Mouse (Mus musculus) lung, embryonic 16.5 days (tissue): ENCODE data around the gene Gm17018. TPM values are rescaled to one million over a fixed set of nuclear protein-coding genes. Genes with fewer than 3 reads are reported as not detected.

Experiments
- ATAC-seq: fragments of 200-750 bp; cut with Nextera tagmentation; 2 replicates; pipeline ENCODE4 v1.8.0; 2017; ENCODE audit warnings: low read depth, mild to moderate bottlenecking, moderate library complexity
- H3K27ac ChIP-seq: fragments of 300-500 bp; sonication (generic); 2 replicates; pipeline ENCODE4 v1.5.1; 2014; ENCODE audit warnings: mild to moderate bottlenecking, control low read depth, low read length
- H3K27me3 ChIP-seq: fragments of 300-500 bp; sonication (generic); 2 replicates; pipeline ENCODE4 v1.6.1; 2014; ENCODE audit warnings: low read depth, low read length, mixed read lengths; ENCODE audit not compliant: control insufficient read depth, insufficient read depth
- H3K36me3 ChIP-seq: fragments of 300-500 bp; sonication (generic); 2 replicates; pipeline ENCODE4 v1.6.1; 2014; ENCODE audit warnings: low read length; ENCODE audit not compliant: control insufficient read depth, insufficient read depth
- H3K4me1 ChIP-seq: fragments of 300-500 bp; sonication (generic); replicated peaks from 2 replicates; pipeline ENCODE4 v1.6.1; 2014; ENCODE audit warnings: low read length, mixed read lengths; ENCODE audit not compliant: control insufficient read depth, insufficient read depth
- H3K4me2 ChIP-seq: fragments of 300-500 bp; sonication (generic); 2 replicates; pipeline ENCODE4 v1.6.1; 2014; ENCODE audit warnings: low read depth, low read length, control low read depth
- H3K4me3 ChIP-seq: fragments of 300-500 bp; sonication (generic); 2 replicates; pipeline ENCODE4 v1.5.1; 2014; ENCODE audit warnings: mild to moderate bottlenecking, low read length, control low read depth
- H3K9ac ChIP-seq: fragments of 300-500 bp; sonication (generic); 2 replicates; pipeline ENCODE4 v1.6.1; 2014; ENCODE audit warnings: low read length, control low read depth
- H3K9me3 ChIP-seq: fragments of 300-500 bp; sonication (generic); 2 replicates; pipeline ENCODE4 v1.6.1; 2016; ENCODE audit warnings: low read length; ENCODE audit not compliant: control insufficient read depth
- WGBS: fragments of 180-500 bp; shearing (Covaris S2); extraction: QIAGEN DNeasy Blood & Tissue Kit; methylation state at CpG from one replicate; pipeline ENCODE4 v1.1.7; 2014; 5-methylcytosine and 5-hydroxymethylcytosine counted together
- polyA plus RNA-seq: library from polyadenylated mRNA; unstranded; fragments of >200 nt; fragmentation: Nextera tagmentation; extraction: Ambion mirVana; gene quantifications from 2 replicates; pipeline ENCODE4 v1.2.1, GENCODE M21; 2015

The Gm17018 gene
- polyA plus RNA-seq, 1 experiment from 2014 or later, result 60.5 TPM

- Histone ChIP-seq H3K9ac (no peak overlapping the region), H3K4me1 (peaks cover 8% of the 10 kb centered on the region), H3K9me3 (no peaks in the 10 kb centered on the region), H3K4me3 (no peak overlapping the region), H3K36me3 (no peaks in the 10 kb centered on the region), H3K27ac (no peak overlapping the region), H3K27me3 (no peaks in the 10 kb centered on the region), H3K4me2 (no peak overlapping the region)
- 79% methylated on average over 5 of the region's 5 CpGs for WGBS
- ATAC-seq, result no peak
Observed at GRCm38 (mm10) chr19:45610823-45611222, 50.4 kb downstream of the Gm17018 start.

GRCm38 (mm10) chr19:45614375-45614774 lies 54.0 kb downstream of the Gm17018 start:
- H3K4me3 ChIP-seq, result no peak overlapping the region
- no peak overlapping the region for H3K4me2 ChIP-seq
- no peaks in the 10 kb centered on the region for H3K36me3 ChIP-seq
- 63% methylated on average over 8 of the region's 8 CpGs for WGBS
- no peak overlapping the region for H3K9ac ChIP-seq
- no peak overlapping the region for H3K27ac ChIP-seq
- ATAC-seq, result no peak; the same call in 1 of the 2 replicates
- no peaks in the 10 kb centered on the region for H3K27me3 ChIP-seq
- peaks cover 13% of the 10 kb centered on the region for H3K4me1 ChIP-seq
- H3K9me3 ChIP-seq, result no peaks in the 10 kb centered on the region

- H3K9ac ChIP-seq, result no peak overlapping the region
- peaks cover 13% of the 10 kb centered on the region for H3K4me1 ChIP-seq
- no peak overlapping the region for H3K27ac ChIP-seq
- no peaks in the 10 kb centered on the region for H3K36me3 ChIP-seq
- H3K4me3 ChIP-seq, result no peak overlapping the region
- H3K9me3 ChIP-seq, result no peaks in the 10 kb centered on the region
- 74% methylated on average over 3 of the region's 3 CpGs for WGBS
- H3K27me3 ChIP-seq, result no peaks in the 10 kb centered on the region
- H3K4me2 ChIP-seq, result no peak overlapping the region
- ATAC-seq, result no peak
Observed at GRCm38 (mm10) chr19:45614928-45615327, 54.5 kb downstream of the Gm17018 start.

- H3K9ac ChIP-seq, result no peak overlapping the region
Observed at GRCm38 (mm10) chr19:45615415-45616213, 55.2 kb downstream of the Gm17018 start.

GRCm38 (mm10) chr19:45616214-45616518 lies 55.8 kb downstream of the Gm17018 start:
- no peak overlapping the region for H3K9ac ChIP-seq
- H3K9me3 ChIP-seq, result no peaks in the 10 kb centered on the region
- H3K4me1 ChIP-seq, result peaks cover 13% of the 10 kb centered on the region
- no peak overlapping the region for H3K4me2 ChIP-seq
- 58% methylated on average over 4 of the region's 4 CpGs for WGBS
- H3K36me3 ChIP-seq, result no peaks in the 10 kb centered on the region
- no peaks in the 10 kb centered on the region for H3K27me3 ChIP-seq
- ATAC-seq, result no peak
- no peak overlapping the region for H3K27ac ChIP-seq
- H3K4me3 ChIP-seq, result no peak overlapping the region

More at GRCm38 (mm10) chr19:45615415-45616213, 55.2 kb downstream of the Gm17018 start:
- WGBS, result 66% methylated on average over 12 of the region's 12 CpGs
- no peaks in the 10 kb centered on the region for H3K36me3 ChIP-seq
- no peak overlapping the region for H3K4me3 ChIP-seq
- peaks cover 13% of the 10 kb centered on the region for H3K4me1 ChIP-seq
- no peaks in the 10 kb centered on the region for H3K9me3 ChIP-seq
- no peaks in the 10 kb centered on the region for H3K27me3 ChIP-seq
- H3K4me2 ChIP-seq, result no peak overlapping the region
- no peak overlapping the region for H3K27ac ChIP-seq
- ATAC-seq, result peak; percentile 53; the same call in 1 of the 2 replicates

- Histone ChIP-seq H3K27me3 (no peaks in the 10 kb centered on the region), H3K27ac (no peak overlapping the region), H3K9ac (no peak overlapping the region), H3K4me2 (no peak overlapping the region), H3K4me1 (peaks cover 13% of the 10 kb centered on the region), H3K36me3 (no peaks in the 10 kb centered on the region), H3K9me3 (no peaks in the 10 kb centered on the region), H3K4me3 (no peak overlapping the region)
- no peak for ATAC-seq
- 36% methylated on average over 7 of the region's 7 CpGs for WGBS
Observed at GRCm38 (mm10) chr19:45616735-45617134, 56.3 kb downstream of the Gm17018 start.

- Histone ChIP-seq H3K9me3 (no peaks in the 10 kb centered on the region), H3K4me2 (no peak overlapping the region), H3K4me3 (no peak overlapping the region), H3K36me3 (no peaks in the 10 kb centered on the region), H3K27me3 (no peaks in the 10 kb centered on the region), H3K9ac (no peak overlapping the region), H3K27ac (no peak overlapping the region), H3K4me1 (peaks cover 13% of the 10 kb centered on the region)
- 64% methylated on average over 6 of the region's 6 CpGs for WGBS
- ATAC-seq, result peak; percentile 70; the same call in 1 of the 2 replicates
Observed at GRCm38 (mm10) chr19:45618184-45618583, 57.8 kb downstream of the Gm17018 start.

- Histone ChIP-seq H3K27me3 (no peaks in the 10 kb centered on the region), H3K36me3 (no peaks in the 10 kb centered on the region), H3K4me3 (no peak overlapping the region), H3K4me1 (peaks cover 10% of the 10 kb centered on the region), H3K9ac (no peak overlapping the region), H3K9me3 (no peaks in the 10 kb centered on the region), H3K27ac (no peak overlapping the region), H3K4me2 (no peak overlapping the region)
- no peak for ATAC-seq
- WGBS, result 70% methylated on average over 14 of the region's 14 CpGs
Observed at GRCm38 (mm10) chr19:45619744-45620501, 59.5 kb downstream of the Gm17018 start.

- Histone ChIP-seq H3K4me2 (no peak overlapping the region), H3K27ac (no peak overlapping the region), H3K36me3 (no peaks in the 10 kb centered on the region), H3K4me3 (no peak overlapping the region), H3K27me3 (no peaks in the 10 kb centered on the region), H3K9ac (no peak overlapping the region), H3K9me3 (no peaks in the 10 kb centered on the region), H3K4me1 (peaks cover 4% of the 10 kb centered on the region)
- WGBS, result 62% methylated on average over 7 of the region's 7 CpGs
- no peak for ATAC-seq
Observed at GRCm38 (mm10) chr19:45621061-45621460, 60.6 kb downstream of the Gm17018 start.
